Mouse (Mus musculus) megakaryocyte, embryonic 14.5 days (primary cell): ENCODE measurements around the gene Leprot. TPM values are rescaled to one million over a fixed set of nuclear protein-coding genes. Genes with fewer than 3 reads are reported as not detected.

Experiments used
- H3K27me3 ChIP-seq: replicated peaks from 2 replicates; pipeline ENCODE3; 2012; ENCODE audit warnings: inconsistent platforms
- H3K36me3 ChIP-seq: replicated peaks from 2 replicates; pipeline ENCODE3; 2012; ENCODE audit warnings: low read length, inconsistent platforms, mixed read lengths
- H3K4me1 ChIP-seq: 2 replicates; pipeline ENCODE4 v1.6.1; 2012; ENCODE audit warnings: inconsistent platforms
- H3K4me3 ChIP-seq: replicated peaks from 2 replicates; pipeline ENCODE3; 2012; ENCODE audit warnings: moderate library complexity, mild to moderate bottlenecking, inconsistent platforms
- H3K9me3 ChIP-seq: 2 replicates; pipeline ENCODE4 v1.6.1; 2012; ENCODE audit warnings: inconsistent platforms
- FLI1 ChIP-seq: IDR thresholded peaks from 2 replicates; pipeline ENCODE4 v1.6.1; 2012; ENCODE audit warnings: low read length, inconsistent platforms, mixed read lengths
- GATA1 ChIP-seq: IDR thresholded peaks from 3 replicates; pipeline ENCODE4 v1.6.1; 2012; ENCODE audit warnings: mixed read lengths, low read length, inconsistent platforms, borderline replicate concordance
- polyA plus RNA-seq: library from polyadenylated mRNA; stranded (reverse); fragments of >175 nt; gene quantifications from 2 replicates; pipeline ENCODE4 v1.2.3, GENCODE M21; 2012; ENCODE audit warnings: low replicate concordance; ENCODE audit not compliant: insufficient read depth

Leprot gene
- polyA plus RNA-seq, 1 experiment, result 4.6 TPM

DNA sequence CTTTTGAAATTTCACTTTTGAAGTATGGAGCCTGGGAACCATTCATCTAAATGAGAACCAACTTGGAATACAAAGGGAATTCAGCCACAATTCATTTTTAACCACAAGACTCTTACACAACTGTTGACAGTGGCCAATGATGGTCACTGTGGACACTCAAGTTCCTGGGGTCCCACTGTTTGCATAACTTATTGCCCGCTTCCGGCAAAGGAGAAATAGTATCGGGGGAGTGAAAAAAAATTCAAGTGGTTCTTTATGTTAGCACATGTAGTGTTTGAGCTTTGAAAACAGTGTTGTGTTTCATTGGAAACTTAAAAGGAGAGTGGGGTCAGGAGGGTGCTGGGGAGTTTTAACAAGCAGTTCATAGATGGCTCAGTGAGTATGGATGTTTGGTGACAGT lies 60.4 kb downstream of the Leprot start:
- Histone ChIP-seq H3K27me3 (no peaks in the 10 kb centered on the region), H3K4me3 (no peak overlapping the region), H3K4me1 (no peaks in the 10 kb centered on the region), H3K9me3 (no peaks in the 10 kb centered on the region), H3K36me3 (no peaks in the 10 kb centered on the region)
- TF ChIP-seq GATA1 (no peak), FLI1 (no peak)

Other genes with a start within 250 kb of the Leprot start
- 14.3 and 33.3 TPM in 2 replicates for gene Ak4, start 228.4 kb upstream of the Leprot start, polyA plus RNA-seq
- gene Dnajc6, start 151.1 kb upstream of the Leprot start, polyA plus RNA-seq, result 0.02 TPM in 1 of 2 replicates, not detected in the other
- 0.66 TPM in 1 of 2 replicates, not detected in the other for gene Lepr, start 69.7 kb downstream of the Leprot start, polyA plus RNA-seq
- 0.10 TPM in 1 of 2 replicates, not detected in the other for gene B020004J07Rik, start 196.3 kb downstream of the Leprot start, polyA plus RNA-seq
- gene C130073F10Rik, start 246.1 kb downstream of the Leprot start, polyA plus RNA-seq, result not detected in 2 replicates